Mouse (Mus musculus): Measurements from ENCODE around the gene Atxn7l2. TPM values are rescaled to one million over a fixed set of nuclear protein-coding genes. Genes with fewer than 3 reads are reported as not detected.

Atxn7l2 gene
- total and polyA plus RNA-seq, 3 experiments, result 3.8 to 13.3 (median 4.2) TPM

GRCm38 (mm10) chr3:108200329-108201323 lies 10.1 kb downstream of the Atxn7l2 start, which contains the start of gene Cyb561d1 (continued):
- TF ChIP-seq POLR2AphosphoS2 (IDR thresholded peaks at IDR 0.05; ENCODE audit: low read depth, low read length) (peak; percentile 69; the same call in 1 of the 2 replicates), GABPA (IDR thresholded peaks at IDR 0.05; ENCODE audit: insufficient replicate concordance, low read depth, low read length) (no peak)

GRCm38 (mm10) chr3:108199231-108199630 lies 11.5 kb downstream of the Atxn7l2 start:
- DNase-seq (ENCODE audit: extremely low read depth), result no peak
- no peak overlapping the region for H3K4me3 ChIP-seq (replicated peaks in 1 of 3; ENCODE audit: low read depth in 2 of 3, low read length in 2 of 3, poor library complexity in 1 of 3)

GRCm38 (mm10) chr3:108197066-108197497 lies 13.7 kb downstream of the Atxn7l2 start:
- Histone ChIP-seq H3K36me3 (replicated peaks in 1 of 2; ENCODE audit: control insufficient read depth in 1 of 2, insufficient read depth in 1 of 2, low read length in 1 of 2) (peaks cover 0 to 52% of the 10 kb centered on the region in 2 experiments), H3K9ac (ENCODE audit: insufficient read depth, low read depth) (no peak overlapping the region), H3K4me2 (ENCODE audit: insufficient read depth, low read depth, poor library complexity, severe bottlenecking) (no peak overlapping the region), H3K9me3 (replicated peaks; ENCODE audit: low read length) (no peaks in the 10 kb centered on the region), H3K79me2 (replicated peaks; ENCODE audit: control insufficient read depth, extremely low read depth, insufficient read depth, poor library complexity, severe bottlenecking) (no peaks in the 10 kb centered on the region; the same call in 1 of the 2 replicates), H3K27ac (ENCODE audit: insufficient read depth, low read depth) (no peak overlapping the region), H3K27me3 (replicated peaks) (no peaks in the 10 kb centered on the region), H3K4me1 (ENCODE audit: control insufficient read depth in 1 of 2, insufficient read depth in 2 of 2) (peaks cover 15 to 33% of the 10 kb centered on the region in 2 experiments), H3K4me3 (replicated peaks in 1 of 3; ENCODE audit: low read depth in 2 of 3, low read length in 2 of 3, poor library complexity in 1 of 3) (no peak overlapping the region)
- no peak for DNase-seq (ENCODE audit: extremely low read depth)
- in situ Hi-C loops (cut with MboI; ENCODE audit: low pct_ligation_motif_present, low pct_unique_long_range_greater_than_20kb, low sequenced_read_pairs), result no loop called here
- dilution Hi-C loops (cut with MboI; ENCODE audit: extremely low pct_ligation_motif_present, extremely low pct_unique_long_range_greater_than_20kb, low sequenced_read_pairs), result no loop called here
- TF ChIP-seq CTCF (conservative IDR thresholded peaks at IDR 0.05 in 1 of 2, IDR thresholded peaks at IDR 0.05 in 1 of 2; ENCODE audit: low read depth in 2 of 2, low read length in 2 of 2) (peak in 1 of 2 experiments; percentile 34; a peak in 1 of 4 replicates), EP300 (IDR thresholded peaks at IDR 0.05; ENCODE audit: low read length) (no peak), ETS1 (conservative IDR thresholded peaks at IDR 0.05; ENCODE audit: low read depth, low read length) (no peak), TBP (conservative IDR thresholded peaks at IDR 0.05; ENCODE audit: low read depth, low read length) (no peak), SMC3 (IDR thresholded peaks at IDR 0.05; ENCODE audit: low read depth, low read length) (peak; percentile 30; the same call in 1 of the 2 replicates), PAX5 (IDR thresholded peaks at IDR 0.05; ENCODE audit: low read length) (no peak), RCOR1 (conservative IDR thresholded peaks at IDR 0.05; ENCODE audit: low read depth, low read length) (no peak), USF1 (IDR thresholded peaks at IDR 0.05; ENCODE audit: low read depth, low read length) (no peak), MYC (IDR thresholded peaks at IDR 0.05; ENCODE audit: low read depth, low read length) (no peak), IRF4 (IDR thresholded peaks at IDR 0.05; ENCODE audit: low read depth, low read length) (no peak)

More at GRCm38 (mm10) chr3:108199231-108199630, 11.5 kb downstream of the Atxn7l2 start:
- H3K4me2 ChIP-seq (ENCODE audit: insufficient read depth, low read depth, poor library complexity, severe bottlenecking), result 0 out of 2 replicates have a peak overlapping the region, but pooled peaks have one; percentile 70
- peaks cover 9 to 68% of the 10 kb centered on the region in 2 experiments for H3K36me3 ChIP-seq (replicated peaks in 1 of 2; ENCODE audit: control insufficient read depth in 1 of 2, insufficient read depth in 1 of 2, low read length in 1 of 2)
- no peaks in the 10 kb centered on the region; the same call in 1 of the 2 replicates for H3K79me2 ChIP-seq (replicated peaks; ENCODE audit: control insufficient read depth, extremely low read depth, insufficient read depth, poor library complexity, severe bottlenecking)
- no peak overlapping the region for H3K27ac ChIP-seq (ENCODE audit: insufficient read depth, low read depth)
- 0 out of 2 replicates have a peak overlapping the region, but pooled peaks have one; percentile 74 for H3K9ac ChIP-seq (ENCODE audit: insufficient read depth, low read depth)
- H3K9me3 ChIP-seq (replicated peaks; ENCODE audit: low read length), result no peaks in the 10 kb centered on the region
- peaks cover 15 to 37% of the 10 kb centered on the region in 2 experiments for H3K4me1 ChIP-seq (ENCODE audit: control insufficient read depth in 1 of 2, insufficient read depth in 2 of 2)
- dilution Hi-C loops (cut with MboI; ENCODE audit: extremely low pct_ligation_motif_present, extremely low pct_unique_long_range_greater_than_20kb, low sequenced_read_pairs), result no loop called here
- no peak for TF ChIP-seq TBP (conservative IDR thresholded peaks at IDR 0.05; ENCODE audit: low read depth, low read length)
- TF ChIP-seq POLR2A (IDR thresholded peaks at IDR 0.05; ENCODE audit: low read depth, low read length), result no peak
- TF ChIP-seq POLR2AphosphoS2 (IDR thresholded peaks at IDR 0.05; ENCODE audit: low read depth, low read length), result no peak
- TF ChIP-seq SMC3 (IDR thresholded peaks at IDR 0.05; ENCODE audit: low read depth, low read length), result no peak
- TF ChIP-seq KAT2A (IDR thresholded peaks at IDR 0.05; ENCODE audit: insufficient replicate concordance, low read length), result no peak
- no peak for TF ChIP-seq JUND (conservative IDR thresholded peaks at IDR 0.05; ENCODE audit: low read depth, low read length)
- TF ChIP-seq JUN (IDR thresholded peaks at IDR 0.05; ENCODE audit: insufficient read depth, low read depth, low read length), result no peak
- TF ChIP-seq SIN3A (IDR thresholded peaks at IDR 0.05; ENCODE audit: low read length), result no peak
- no peak for TF ChIP-seq RCOR1 (conservative IDR thresholded peaks at IDR 0.05; ENCODE audit: low read depth, low read length)
- in situ Hi-C loops (cut with MboI; ENCODE audit: low pct_ligation_motif_present, low pct_unique_long_range_greater_than_20kb, low sequenced_read_pairs), result no loop called here
- H3K27me3 ChIP-seq (replicated peaks), result no peaks in the 10 kb centered on the region

All from CH12.LX (cell line).